Comparison of ENCODE assay signal across 16 mouse cellular contexts in the genomic region with DNA sequence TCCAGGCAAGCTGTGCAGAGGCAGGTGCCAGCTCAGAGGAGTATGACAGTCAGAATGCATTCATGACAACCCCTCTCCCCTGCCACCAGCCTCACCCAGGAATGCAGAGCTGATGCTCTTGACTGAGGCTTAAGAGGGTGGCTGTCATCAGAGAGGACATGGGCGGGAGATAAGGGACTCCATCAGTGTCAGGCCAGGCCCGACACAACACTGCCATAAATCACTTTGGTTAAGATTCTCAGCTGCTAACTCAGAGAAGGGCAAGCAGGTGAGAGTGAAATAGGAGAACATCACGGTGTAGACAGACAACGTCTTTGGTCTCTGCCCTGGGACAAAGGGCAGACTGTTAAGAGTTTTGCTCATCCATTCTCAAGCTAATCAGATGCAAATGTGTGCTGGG.
DNase-seq lines count a peak whose midpoint lies in the region; ATAC-seq and TF ChIP-seq lines count a peak whose summit lies in the region.
"Had no signal": no experiment of that assay in that cellular context is flagged by ENCODE, and none has a peak within 500 bp of the region (broad histone marks: within the 10 kb centered on the region; RNA-seq: fewer than 3 reads in every experiment).

No protein-coding gene starts in this region.

- no peaks in the 10 kb centered on the region for H3K27me3 ChIP-seq in heart, embryonic 13.5 days (replicated peaks)
- no peaks in the 10 kb centered on the region for H3K27me3 ChIP-seq in kidney, adult 2 months (replicated peaks; ENCODE audit: control insufficient read depth, insufficient read depth, low read length)
- no peaks in the 10 kb centered on the region for H3K27me3 ChIP-seq in kidney, embryonic 15.5 days
- H3K27me3 ChIP-seq: forebrain, embryonic 12.5 days; midbrain, embryonic 15.5 days had no signal

- H3K4me3 ChIP-seq in heart, embryonic 13.5 days: no peak overlapping the region
- no peak overlapping the region for H3K4me3 ChIP-seq in kidney, adult 2 months (ENCODE audit: insufficient read depth, low read depth, low read length)
- H3K4me3 ChIP-seq in kidney, embryonic 15.5 days (replicated peaks): no peak overlapping the region
- H3K4me3 ChIP-seq: forebrain, embryonic 12.5 days; midbrain, embryonic 15.5 days had no signal

- H3K9me3 ChIP-seq in heart, embryonic 13.5 days: no peaks in the 10 kb centered on the region
- H3K9me3 ChIP-seq in kidney, embryonic 15.5 days (replicated peaks): no peaks in the 10 kb centered on the region
- H3K9me3 ChIP-seq: forebrain, embryonic 12.5 days; midbrain, embryonic 15.5 days had no signal

- no peak for TF ChIP-seq POLR2A in kidney, adult 2 months (IDR thresholded peaks at IDR 0.05; ENCODE audit: low read depth, low read length)

- H3K36me3 ChIP-seq in heart, embryonic 13.5 days: no peaks in the 10 kb centered on the region
- H3K36me3 ChIP-seq in kidney, adult 2 months (ENCODE audit: control insufficient read depth, insufficient read depth, low read length): no peaks in the 10 kb centered on the region
- no peaks in the 10 kb centered on the region for H3K36me3 ChIP-seq in kidney, embryonic 15.5 days
- H3K36me3 ChIP-seq: forebrain, embryonic 12.5 days; midbrain, embryonic 15.5 days had no signal

- H3K27ac ChIP-seq in heart, embryonic 13.5 days (replicated peaks): peak overlapping the region; percentile 39; the same call in 1 of the 2 replicates
- peak overlapping the region; percentile 84 for H3K27ac ChIP-seq in kidney, adult 2 months (ENCODE audit: insufficient read depth, low read depth, low read length)
- H3K27ac ChIP-seq in kidney, embryonic 15.5 days: no peak overlapping the region
- H3K27ac ChIP-seq: forebrain, embryonic 12.5 days; midbrain, embryonic 15.5 days had no signal

- no peak overlapping the region for H3K4me2 ChIP-seq in heart, embryonic 13.5 days
- no peak overlapping the region for H3K4me2 ChIP-seq in kidney, embryonic 15.5 days
- H3K4me2 ChIP-seq: forebrain, embryonic 12.5 days; midbrain, embryonic 15.5 days had no signal

- ATAC-seq in heart, embryonic 13.5 days (ENCODE audit: extremely low read depth, insufficient number of reproducible peaks, low FRiP score, low TSS enrichment): 0 out of 2 replicates have a peak, but pooled peaks have one; percentile 14
- ATAC-seq in kidney, embryonic 15.5 days (replicated peaks; ENCODE audit: low FRiP score): peak; percentile 29
- ATAC-seq: inflammation-experienced regulatory T-cells, adult 6 months; midbrain, embryonic 15.5 days had no signal

- no peak overlapping the region for H3K9ac ChIP-seq in heart, embryonic 13.5 days
- H3K9ac ChIP-seq in kidney, embryonic 15.5 days: no peak overlapping the region
- H3K9ac ChIP-seq: forebrain, embryonic 12.5 days; midbrain, embryonic 15.5 days had no signal

- 21% methylated on average over 4 of the region's 4 CpGs for WGBS in heart, embryonic 13.5 days
- WGBS in kidney, adult 2 months: 50% methylated on average over 4 of the region's 4 CpGs
- WGBS in kidney, embryonic 15.5 days: 34% methylated on average over 4 of the region's 4 CpGs

- no peak for DNase-seq in heart, adult 9 months (ENCODE audit: low spot score in 2 of 2)
- DNase-seq in kidney, adult 2 months: peak; percentile 84
- DNase-seq in kidney, postnatal 10 days: no peak
- DNase-seq in mesoderm, embryonic 11.5 days (ENCODE audit: low read depth, low spot score): peak; percentile 39
- no peak for DNase-seq in lung, adult 18-20 months
- DNase-seq: adrenal gland, postnatal 14 days; cerebellum, adult 2 months; layer of hippocampus, adult 9-11 months; liver; lung, adult 2 months; lung, postnatal 4 days had no signal

- TF ChIP-seq CTCF in kidney, adult 2 months (conservative IDR thresholded peaks at IDR 0.05; ENCODE audit: insufficient read depth, insufficient read length, low read depth, low read length): no peak

- peaks cover 37% of the 10 kb centered on the region for H3K4me1 ChIP-seq in heart, embryonic 13.5 days
- peaks cover 20% of the 10 kb centered on the region for H3K4me1 ChIP-seq in kidney, adult 2 months (ENCODE audit: control insufficient read depth, insufficient read depth, low read length)
- H3K4me1 ChIP-seq in kidney, embryonic 15.5 days: peaks cover 19% of the 10 kb centered on the region
- H3K4me1 ChIP-seq: midbrain, embryonic 15.5 days had no signal

Comparison
In these comparisons a context has a peak if more than half of its experiments do, and no peak if none do; other contexts are left out.
1. DNase-seq: peak in kidney, adult 2 months (single experiment) and mesoderm, embryonic 11.5 days (single experiment); none in heart, adult 9 months (0 of 2), kidney, postnatal 10 days (single experiment) and lung, adult 18-20 months (0 of 2).